Mouse (Mus musculus) bone marrow macrophage, adult 2 months (primary cell): ENCODE results near the gene Serpina3c.

ENCODE experiments used
- CTCF ChIP-seq: IDR thresholded peaks from 2 replicates; pipeline ENCODE4 v1.5.1; 2012; ENCODE audit warnings: low read depth, mild to moderate bottlenecking, low read length, moderate library complexity
- POLR2A ChIP-seq: IDR thresholded peaks from 2 replicates; pipeline ENCODE4 v1.6.1; 2012; ENCODE audit warnings: mild to moderate bottlenecking, low read depth, low read length, borderline replicate concordance

GRCm38 (mm10) chr12:104189246-104189645 is 35.6 kb upstream of the Serpina3c start:
- TF ChIP-seq POLR2A (no peak), CTCF (no peak)
